In the genomic region with DNA sequence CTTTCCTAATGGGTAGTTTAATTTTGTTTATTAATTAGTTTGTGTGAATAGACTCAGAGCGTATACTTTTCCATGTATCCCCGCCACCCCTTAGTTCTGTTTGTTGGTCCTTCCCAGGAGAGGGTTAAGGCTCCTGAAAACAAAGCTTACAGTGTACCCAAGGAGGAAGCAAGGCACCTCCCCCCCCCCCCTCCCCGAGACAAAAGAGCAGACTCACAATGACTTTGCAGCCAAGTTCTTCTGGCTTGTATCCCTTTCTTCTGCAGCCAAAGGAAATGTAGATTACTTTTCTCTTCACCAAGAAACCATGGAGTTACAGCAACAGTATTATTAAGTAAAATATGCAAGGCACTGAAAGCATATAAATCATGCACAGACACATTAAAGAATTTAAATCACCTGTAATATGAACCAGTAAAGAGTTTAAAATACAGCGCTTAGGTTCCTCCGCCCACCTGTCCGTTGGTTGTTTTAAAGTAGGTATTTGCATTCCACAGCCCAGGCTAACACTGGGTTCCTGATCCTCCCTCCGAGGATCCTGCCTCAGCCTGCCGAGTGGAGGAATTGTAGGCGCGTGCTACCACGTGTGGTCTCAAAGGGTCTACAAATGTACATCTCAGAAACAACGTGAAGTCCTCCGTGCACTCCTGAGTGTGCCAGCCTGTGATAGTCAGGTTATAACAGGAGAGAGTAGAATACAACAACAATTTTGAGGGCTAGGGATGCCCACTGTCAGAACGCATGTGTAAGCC, we compare ENCODE assay signal across 12 mouse cellular contexts. TPM values are rescaled to one million over a fixed set of nuclear protein-coding genes. Genes with fewer than 3 reads are reported as not detected.
A peak's percentile ranks its signal among the peaks of the same experiment; 100 is the strongest.
DNase-seq lines count a peak whose midpoint lies in the region; ATAC-seq and TF ChIP-seq lines count a peak whose summit lies in the region.
"Had no signal": no experiment of that assay in that cellular context is flagged by ENCODE, and none has a peak within 500 bp of the region (broad histone marks: within the 10 kb centered on the region; RNA-seq: fewer than 3 reads in every experiment).

No protein-coding gene starts in this region.

- peaks cover 11% of the 10 kb centered on the region for H3K4me1 ChIP-seq in hindbrain, postnatal 0 days (ENCODE audit: insufficient read depth, low read length)
- H3K4me1 ChIP-seq in hindbrain, embryonic 12.5 days = peaks cover 15% of the 10 kb centered on the region
- H3K4me1 ChIP-seq in ES-E14 (ENCODE audit: control insufficient read depth in 2 of 2, insufficient read depth in 2 of 2, low read length in 2 of 2, poor library complexity in 1 of 2) = peaks cover 11 to 13% of the 10 kb centered on the region in 2 experiments; a peak in 3 of 4 replicates
- H3K4me1 ChIP-seq in liver, embryonic 15.5 days (replicated peaks) = peaks cover 34% of the 10 kb centered on the region

- peak; percentile 17 for DNase-seq in hindbrain, postnatal 0 days (ENCODE audit: low spot score)
- DNase-seq in ES-E14 (ENCODE audit: low read depth, low spot score) = no peak
- DNase-seq in brain, embryonic 14.5 days (ENCODE audit: low read depth) = peak; percentile 43
- no peak for DNase-seq in T-cell, adult 2 months (ENCODE audit: low spot score)
- DNase-seq in layer of hippocampus, postnatal 25 days (ENCODE audit: extremely low spot score in 1 of 2, low spot score in 1 of 2) = no peak
- no peak for DNase-seq in right cerebral cortex, postnatal 25 days
- DNase-seq: cerebellum, adult 11 months; forebrain, postnatal 0 days; heart, postnatal 4 days; lung, postnatal 4 days had no signal

- TF ChIP-seq POLR2A in brain, embryonic 14.5 days (IDR thresholded peaks at IDR 0.05; ENCODE audit: borderline replicate concordance, extremely low read depth, insufficient read depth, insufficient read length, poor library complexity, severe bottlenecking) = no peak

- no peak overlapping the region for H3K27ac ChIP-seq in hindbrain, postnatal 0 days
- H3K27ac ChIP-seq in hindbrain, embryonic 12.5 days = no peak overlapping the region
- H3K27ac ChIP-seq in ES-E14 (ENCODE audit: insufficient read depth, low read depth, low read length, poor library complexity, severe bottlenecking) = peak overlapping the region; percentile 95
- peak overlapping the region; percentile 80 for H3K27ac ChIP-seq in liver, embryonic 15.5 days (replicated peaks)

- in situ Hi-C loops in ES-E14 (cut with MboI; ENCODE audit: low sequenced_read_pairs in 2 of 2, unreplicated experiment in 2 of 2) = no loop called here

- ATAC-seq in hindbrain, postnatal 0 days = no peak
- ATAC-seq in hindbrain, embryonic 12.5 days (ENCODE audit: low FRiP score) = no peak
- ATAC-seq in liver, embryonic 15.5 days (ENCODE audit: insufficient read depth) = no peak
- ATAC-seq: forebrain, postnatal 0 days had no signal

- TF ChIP-seq CTCF in hindbrain, postnatal 0 days (IDR thresholded peaks at IDR 0.05; ENCODE audit: low read depth) = no peak
- TF ChIP-seq CTCF in brain, embryonic 14.5 days (IDR thresholded peaks at IDR 0.05; ENCODE audit: borderline replicate concordance, extremely low read depth, insufficient read depth, insufficient read length) = no peak

- no peaks in the 10 kb centered on the region for H3K9me3 ChIP-seq in hindbrain, postnatal 0 days (ENCODE audit: low read length)
- no peaks in the 10 kb centered on the region for H3K9me3 ChIP-seq in hindbrain, embryonic 12.5 days (replicated peaks)
- no peaks in the 10 kb centered on the region for H3K9me3 ChIP-seq in ES-E14 (ENCODE audit: control insufficient read depth, insufficient read depth, low read depth, low read length)
- no peaks in the 10 kb centered on the region for H3K9me3 ChIP-seq in liver, embryonic 15.5 days (replicated peaks)

- no peaks in the 10 kb centered on the region for H3K27me3 ChIP-seq in hindbrain, postnatal 0 days (ENCODE audit: insufficient read depth, low read length)
- H3K27me3 ChIP-seq in hindbrain, embryonic 12.5 days = no peaks in the 10 kb centered on the region
- no peaks in the 10 kb centered on the region for H3K27me3 ChIP-seq in liver, embryonic 15.5 days

- H3K36me3 ChIP-seq in hindbrain, postnatal 0 days (ENCODE audit: insufficient read depth, low read length) = no peaks in the 10 kb centered on the region
- H3K36me3 ChIP-seq in hindbrain, embryonic 12.5 days = no peaks in the 10 kb centered on the region
- no peaks in the 10 kb centered on the region for H3K36me3 ChIP-seq in ES-E14 (ENCODE audit: control insufficient read depth, insufficient read depth, low read length, poor library complexity, severe bottlenecking)
- peaks cover under 1% of the 10 kb centered on the region for H3K36me3 ChIP-seq in liver, embryonic 15.5 days (replicated peaks)

- H3K9ac ChIP-seq in hindbrain, postnatal 0 days (replicated peaks; ENCODE audit: low read length) = no peak overlapping the region
- H3K9ac ChIP-seq in hindbrain, embryonic 12.5 days = no peak overlapping the region
- H3K9ac ChIP-seq in ES-E14 (ENCODE audit: insufficient read depth, low read depth, low read length, poor library complexity, severe bottlenecking) = peak overlapping the region; percentile 56; the same call in 1 of the 2 replicates
- H3K9ac ChIP-seq in liver, embryonic 15.5 days = no peak overlapping the region
- H3K9ac ChIP-seq: forebrain, postnatal 0 days had no signal

- H3K4me2 ChIP-seq in hindbrain, postnatal 0 days (ENCODE audit: low read depth, low read length) = no peak overlapping the region
- no peak overlapping the region for H3K4me2 ChIP-seq in hindbrain, embryonic 12.5 days (replicated peaks)
- peak overlapping the region; percentile 44 for H3K4me2 ChIP-seq in liver, embryonic 15.5 days

- WGBS in hindbrain, postnatal 0 days = 39% methylated on average over 14 of the region's 14 CpGs
- WGBS in hindbrain, embryonic 12.5 days = 50% methylated on average over 14 of the region's 14 CpGs
- 39% methylated on average over 14 of the region's 14 CpGs for WGBS in liver, embryonic 15.5 days (ENCODE audit: insufficient replicate concordance)

- no peak overlapping the region for H3K4me3 ChIP-seq in hindbrain, postnatal 0 days (ENCODE audit: low read length)
- H3K4me3 ChIP-seq in hindbrain, embryonic 12.5 days = no peak overlapping the region
- peak overlapping the region in 1 of 2 experiments; percentile 22; a peak in 1 of 4 replicates for H3K4me3 ChIP-seq in ES-E14 (ENCODE audit: insufficient read depth in 1 of 2, low read depth in 1 of 2, low read length in 2 of 2, poor library complexity in 1 of 2, severe bottlenecking in 1 of 2)
- H3K4me3 ChIP-seq in liver, embryonic 15.5 days (replicated peaks) = no peak overlapping the region

TF ChIP-seq in ES-E14, 5 proteins besides CTCF, POLR2A, EP300 and RAD21:
- TF ChIP-seq HCFC1 (IDR thresholded peaks at IDR 0.05; ENCODE audit: borderline replicate concordance, insufficient read depth, low read length) (no peak), CHD2 (IDR thresholded peaks at IDR 0.05; ENCODE audit: low read depth, low read length) (no peak), MAFK (IDR thresholded peaks at IDR 0.05; ENCODE audit: insufficient read depth, low read depth, low read length) (peak; percentile 89)

RNA-seq across cellular contexts. Expression of a gene that starts 1.8 kb away (rescaled TPM):
- 32.1 and 36.9 TPM in 2 replicates for total RNA-seq in hindbrain, postnatal 0 days (2014; rRNA removed)
- polyA plus RNA-seq in hindbrain, postnatal 0 days (2015; fragmentation: Nextera tagmentation; extraction: Ambion mirVana) = 65.0 and 67.6 TPM in 2 replicates
- 72.4 and 72.9 TPM in 2 replicates for polyA plus RNA-seq in hindbrain, embryonic 12.5 days (2016; fragmentation: Nextera tagmentation; extraction: Ambion mirVana)
- 44.9 and 62.8 TPM in 2 replicates for total RNA-seq in ES-E14 (2012; rRNA removed)
- 27.7 and 29.0 TPM in 2 replicates for polyA plus RNA-seq in brain, embryonic 14.5 days (2012; rRNA removed)
- polyA plus RNA-seq in liver, embryonic 15.5 days (2015; fragmentation: Nextera tagmentation; extraction: Ambion mirVana) = 427 and 441 TPM in 2 replicates
- 10 to 100 TPM; 65.5 to 95.4 TPM for total RNA-seq in layer of hippocampus, postnatal 25 days (2021)

RNA-seq across cellular contexts. Expression of a gene that starts 30.6 kb away (rescaled TPM):
- total RNA-seq in hindbrain, postnatal 0 days (2014; rRNA removed) = 8.5 and 9.9 TPM in 2 replicates
- polyA plus RNA-seq in hindbrain, postnatal 0 days (2015; fragmentation: Nextera tagmentation; extraction: Ambion mirVana) = 43.7 and 48.6 TPM in 2 replicates
- 70.1 and 75.0 TPM in 2 replicates for polyA plus RNA-seq in hindbrain, embryonic 12.5 days (2016; fragmentation: Nextera tagmentation; extraction: Ambion mirVana)
- 75.0 and 97.6 TPM in 2 replicates for total RNA-seq in ES-E14 (2012; rRNA removed)
- polyA plus RNA-seq in brain, embryonic 14.5 days (2012; rRNA removed) = 24.2 and 27.7 TPM in 2 replicates
- 25.6 and 29.8 TPM in 2 replicates for polyA plus RNA-seq in liver, embryonic 15.5 days (2015; fragmentation: Nextera tagmentation; extraction: Ambion mirVana)
- 10 to 100 TPM; 30.8 to 35.0 TPM for total RNA-seq in layer of hippocampus, postnatal 25 days (2021)

RNA-seq across cellular contexts. Expression of a gene that starts 50.3 kb away (rescaled TPM):
- total RNA-seq in hindbrain, postnatal 0 days (2014; rRNA removed) = 23.8 and 29.4 TPM in 2 replicates
- 6.3 and 7.7 TPM in 2 replicates for polyA plus RNA-seq in hindbrain, postnatal 0 days (2015; fragmentation: Nextera tagmentation; extraction: Ambion mirVana)
- polyA plus RNA-seq in hindbrain, embryonic 12.5 days (2016; fragmentation: Nextera tagmentation; extraction: Ambion mirVana) = 8.1 and 8.8 TPM in 2 replicates
- total RNA-seq in ES-E14 (2012; rRNA removed) = 21.7 and 24.5 TPM in 2 replicates
- 7.7 and 8.2 TPM in 2 replicates for polyA plus RNA-seq in brain, embryonic 14.5 days (2012; rRNA removed)
- polyA plus RNA-seq in liver, embryonic 15.5 days (2015; fragmentation: Nextera tagmentation; extraction: Ambion mirVana) = 5.2 and 6.1 TPM in 2 replicates
- total RNA-seq in layer of hippocampus, postnatal 25 days (2021) = 1 to 10 TPM; 8.4 to 9.3 TPM

Comparison
In these comparisons a context has a peak if more than half of its experiments do, and no peak if none do; other contexts are left out.
1. DNase-seq: peak in hindbrain, postnatal 0 days (single experiment) and brain, embryonic 14.5 days (single experiment); none in ES-E14 (single experiment), T-cell, adult 2 months (single experiment), layer of hippocampus, postnatal 25 days (0 of 2) and right cerebral cortex, postnatal 25 days (single experiment).
2. H3K27ac ChIP-seq: peak in ES-E14 (single experiment) and liver, embryonic 15.5 days (single experiment); none in hindbrain, postnatal 0 days (single experiment) and hindbrain, embryonic 12.5 days (single experiment).